Mouse (Mus musculus) c-Kit-negative CD71-positive TER-119-positive erythroid progenitor cells, embryonic 14.5 days (primary cell): ENCODE measurements around the gene Fgfr2.
"Not testable (repeated sequence)": the region's sequence is repeated elsewhere in the genome, so short reads cannot be mapped to it uniquely, and the experiment has no call there.

Experiments
- DNase-seq: peaks from one replicate; pipeline ENCODE4 v3.0.0-alpha.2; 2013; ENCODE audit warnings: low read depth, low spot score

Gene Fgfr2

DNA sequence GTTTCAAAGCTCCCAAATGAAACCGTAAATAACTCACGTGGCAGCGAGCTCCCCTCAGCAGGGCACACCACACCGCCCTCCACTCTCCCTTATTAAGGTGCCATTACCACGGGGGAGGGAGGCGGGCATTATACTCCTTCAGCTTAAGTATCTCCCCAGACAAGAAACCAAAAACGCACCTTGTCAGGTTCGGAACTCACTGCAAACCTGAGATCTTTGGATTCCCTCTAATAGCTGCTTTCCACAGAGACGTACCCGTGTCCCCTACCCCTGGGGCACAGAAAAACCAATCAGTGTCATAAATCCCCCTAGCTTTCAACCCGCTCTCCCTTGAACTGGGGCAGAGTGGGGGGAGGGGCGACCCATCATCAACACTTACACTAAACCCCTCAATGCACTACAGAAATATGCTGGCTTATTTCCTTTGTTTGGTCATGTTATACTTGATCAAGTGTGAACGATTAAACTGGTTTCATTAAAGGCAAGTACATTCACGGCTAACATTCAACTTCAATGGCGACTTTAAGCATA, 2.9 kb downstream of the Fgfr2 start:
- no peak for DNase-seq

DNA sequence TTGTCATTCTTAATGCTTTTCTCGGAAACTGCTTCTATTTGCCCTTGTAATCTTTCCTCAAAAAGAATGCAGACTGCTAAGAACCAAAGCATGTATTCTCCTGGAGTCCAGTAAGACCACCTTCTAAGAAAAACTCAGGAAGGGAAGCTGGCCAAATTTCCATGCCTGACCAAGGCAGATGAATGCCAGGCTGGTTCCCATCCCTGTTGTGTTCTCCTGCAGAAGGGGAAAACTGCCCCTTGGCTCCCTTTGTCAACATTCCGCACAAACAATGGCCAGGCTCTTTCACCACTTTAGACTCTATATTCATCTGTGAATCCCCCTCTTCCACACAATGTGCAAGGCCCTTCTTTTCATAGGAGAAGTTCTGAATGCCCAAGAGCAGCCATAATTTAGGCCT, 5.3 kb downstream of the Fgfr2 start:
- no peak for DNase-seq

- DNase-seq: no peak
Observed at GRCm38 (mm10) chr7:133116542-133116941, 6.6 kb downstream of the Fgfr2 start.

DNA sequence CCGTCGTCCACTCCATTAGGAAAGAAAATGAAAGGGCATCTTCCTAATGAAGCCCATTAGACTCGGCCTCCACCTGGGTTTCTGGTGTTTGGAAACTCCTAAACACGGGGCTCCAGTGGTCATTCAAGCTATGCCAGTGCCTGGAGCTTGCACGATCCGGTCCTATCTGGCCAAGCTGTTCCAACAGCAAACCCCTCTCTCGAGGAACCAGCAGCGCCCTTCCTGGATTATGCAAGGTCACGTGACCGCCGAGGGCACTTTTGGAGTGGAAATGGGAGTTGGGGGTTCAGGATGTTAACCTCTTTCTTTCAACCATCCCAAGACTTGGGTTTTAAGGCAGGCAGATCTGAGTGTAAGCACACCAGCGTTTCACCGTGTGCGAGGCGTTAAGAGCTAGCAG, 7.3 kb downstream of the Fgfr2 start:
- DNase-seq: no peak

GRCm38 (mm10) chr7:133114847-133115470, 8.2 kb downstream of the Fgfr2 start:
- DNase-seq: peak; percentile 20

DNA sequence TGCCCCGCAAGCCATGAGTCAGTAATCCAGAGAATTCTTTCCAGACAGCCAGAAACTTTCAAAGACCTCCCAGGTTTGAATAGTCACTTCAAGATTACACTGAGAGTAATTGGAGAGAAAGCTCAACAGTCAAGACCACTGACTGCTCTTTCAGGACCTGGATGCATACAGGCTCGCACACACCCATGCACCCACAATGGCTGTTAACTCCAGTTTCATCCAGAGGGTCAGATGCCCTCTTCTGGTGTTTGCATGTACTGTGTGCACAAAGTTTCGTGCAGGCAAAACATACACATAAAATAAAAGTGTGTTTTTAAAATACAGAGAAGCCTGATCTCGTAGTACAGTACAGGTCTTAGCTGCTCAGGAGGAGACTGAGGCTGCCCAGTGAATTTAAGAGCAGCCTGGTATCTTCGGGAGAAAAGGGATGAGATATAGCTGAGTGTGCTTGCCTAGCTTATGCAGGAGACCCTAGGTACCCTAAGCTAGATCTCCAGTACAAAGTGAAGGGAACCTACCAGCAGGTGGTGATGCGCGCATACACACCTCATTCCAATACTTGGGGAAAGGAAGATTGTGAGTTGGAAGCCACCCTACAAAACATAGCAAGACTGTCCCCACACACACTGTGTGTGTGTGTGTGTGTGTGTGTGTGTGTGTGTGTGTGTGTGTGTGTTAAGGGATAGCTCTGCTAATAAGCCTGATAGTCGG, 9.8 kb downstream of the Fgfr2 start:
- DNase-seq: no peak

- DNase-seq: no peak
Observed at GRCm38 (mm10) chr7:133112351-133112831, 10.8 kb downstream of the Fgfr2 start.

GRCm38 (mm10) chr7:133109442-133109841, 13.7 kb downstream of the Fgfr2 start:
- DNase-seq: no peak

GRCm38 (mm10) chr7:133108695-133109094, 14.5 kb downstream of the Fgfr2 start:
- DNase-seq: no peak

DNA sequence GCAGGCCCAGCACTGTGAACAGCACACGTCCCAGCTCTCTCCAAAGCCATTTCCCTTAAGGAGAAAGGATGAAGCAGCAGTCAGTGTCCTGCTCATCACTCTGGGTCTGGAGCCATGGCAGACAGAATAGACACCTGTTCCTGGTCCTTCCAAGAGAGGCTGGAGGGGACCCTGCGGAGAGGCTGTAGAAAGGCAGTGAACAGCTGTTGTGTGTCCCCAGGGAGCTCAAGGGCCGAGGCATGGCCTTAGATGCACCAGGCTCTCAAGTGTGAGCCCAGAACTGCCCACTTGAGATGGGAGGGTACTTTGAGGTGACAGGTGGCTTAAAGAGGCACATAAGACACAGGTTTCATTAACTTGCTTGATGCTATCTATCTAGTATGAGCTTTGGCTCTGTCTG, 20.6 kb downstream of the Fgfr2 start:
- DNase-seq: no peak

DNA sequence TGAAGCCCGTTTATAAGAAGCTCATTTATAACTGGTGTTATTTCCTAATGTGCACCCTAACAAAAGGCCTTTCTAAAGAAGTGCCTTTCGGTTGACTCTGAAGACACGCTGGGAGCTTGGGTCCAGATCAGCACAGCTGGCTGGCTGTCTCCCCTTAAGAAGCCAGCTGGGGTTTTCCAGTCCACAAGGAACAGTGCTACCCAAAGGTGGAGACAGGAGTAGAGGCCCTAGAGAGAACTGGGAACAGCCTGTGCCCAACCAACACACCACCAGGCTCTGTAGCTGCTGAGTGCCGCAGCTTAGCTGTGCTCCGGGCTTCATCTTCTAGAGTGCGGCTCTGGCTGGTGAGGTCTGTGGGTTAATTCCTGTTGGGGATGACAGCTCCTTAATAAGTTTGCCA, 22.1 kb downstream of the Fgfr2 start:
- DNase-seq: no peak

- no peak for DNase-seq
Observed at GRCm38 (mm10) chr7:133100178-133100577, 23.0 kb downstream of the Fgfr2 start.

DNA sequence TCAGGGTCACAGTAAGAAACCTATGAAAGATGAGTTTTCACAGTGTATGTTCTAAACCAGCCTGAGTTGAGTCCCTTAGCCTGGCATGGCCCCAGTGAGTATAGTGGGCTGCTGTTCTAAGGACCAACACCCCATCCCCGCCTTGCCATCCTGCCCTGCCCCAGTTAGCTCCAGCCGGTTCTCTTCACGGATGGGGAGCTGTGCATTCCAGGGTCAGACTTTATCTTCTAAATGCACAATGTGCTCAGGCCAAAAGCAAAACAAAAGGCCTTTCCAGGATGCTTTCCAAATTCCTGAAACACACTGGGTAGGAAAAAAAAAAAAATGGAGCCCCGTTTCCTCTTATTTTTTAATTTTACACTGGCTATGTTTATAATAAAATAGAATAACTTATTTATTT, 23.9 kb downstream of the Fgfr2 start:
- no peak for DNase-seq

GRCm38 (mm10) chr7:133098118-133098793, 24.9 kb downstream of the Fgfr2 start:
- DNase-seq: no peak

- not testable (repeated sequence) for DNase-seq
Observed at GRCm38 (mm10) chr7:133095610-133096009, 27.5 kb downstream of the Fgfr2 start.

- no peak for DNase-seq
Observed at GRCm38 (mm10) chr7:133094711-133095495, 28.2 kb downstream of the Fgfr2 start.

GRCm38 (mm10) chr7:133094161-133094560, 29.0 kb downstream of the Fgfr2 start:
- DNase-seq: no peak

DNA sequence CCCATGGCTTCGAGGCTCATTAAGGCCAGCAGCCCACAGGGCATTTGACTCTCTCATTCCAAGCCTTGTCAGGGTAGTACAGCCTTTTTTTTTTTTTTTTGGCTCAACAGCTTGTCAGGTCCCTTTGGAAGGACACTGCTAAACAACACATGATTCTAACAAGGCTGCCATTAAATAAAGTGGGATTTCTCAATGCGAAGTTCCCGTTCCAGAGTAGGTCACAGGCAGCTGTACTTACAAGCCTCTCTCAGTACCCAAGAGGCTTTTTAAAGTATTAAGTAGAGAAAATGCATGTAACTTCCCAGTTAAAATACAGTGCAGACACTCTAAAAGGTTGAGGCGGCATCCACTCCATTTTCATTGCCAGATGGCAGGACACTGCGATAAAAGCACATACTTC, 29.4 kb downstream of the Fgfr2 start:
- no peak for DNase-seq

DNA sequence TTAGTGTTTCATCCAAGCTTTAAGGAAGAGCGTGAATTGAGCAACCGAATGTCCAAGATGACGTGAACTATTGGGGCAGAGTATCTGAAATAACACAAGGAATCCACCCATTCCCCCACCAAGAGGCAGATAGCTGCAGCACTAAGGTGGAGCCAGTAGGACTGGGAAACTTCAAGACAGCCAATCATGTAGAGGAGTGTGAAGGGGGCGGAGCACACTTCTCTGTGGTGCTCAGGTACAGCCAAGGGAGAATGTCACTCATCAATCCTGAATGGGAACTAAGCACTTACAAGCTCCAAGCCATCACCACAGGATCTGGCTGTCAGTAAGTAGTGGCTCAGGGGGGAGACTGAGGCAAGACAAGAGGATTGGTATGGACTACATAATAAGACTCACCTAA, 32.5 kb downstream of the Fgfr2 start:
- DNase-seq: no peak

- no peak for DNase-seq
Observed at GRCm38 (mm10) chr7:133089621-133090260, 33.4 kb downstream of the Fgfr2 start.

DNA sequence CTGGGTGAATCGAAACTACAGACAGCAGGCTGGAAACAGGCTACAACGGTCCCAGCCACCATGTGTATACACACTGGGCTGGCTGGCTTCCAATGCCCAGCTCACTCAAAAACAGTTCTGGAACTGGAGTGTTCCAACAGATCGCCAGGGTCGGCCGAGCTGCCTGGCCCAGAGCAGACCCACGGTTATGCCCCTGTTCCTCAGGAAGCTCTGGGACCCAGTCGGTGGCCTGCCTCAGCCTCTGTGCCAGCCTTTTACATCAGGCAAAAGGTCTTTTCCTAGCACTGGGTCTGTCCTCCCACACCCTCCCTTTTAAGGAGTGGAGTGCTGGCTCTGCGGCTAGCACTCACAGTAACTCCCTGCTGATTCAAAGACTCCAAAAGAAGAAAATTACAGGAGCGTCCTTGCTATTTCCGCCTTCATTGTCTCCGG, 34.3 kb downstream of the Fgfr2 start:
- DNase-seq: no peak
